Mouse (Mus musculus): ENCODE data around the gene Cdc42ep1. TPM values are rescaled to one million over a fixed set of nuclear protein-coding genes. Genes with fewer than 3 reads are reported as not detected.

Cdc42ep1 gene
- 21.0 and 21.6 TPM in 2 replicates for polyA plus RNA-seq (2012; rRNA removed)

DNA sequence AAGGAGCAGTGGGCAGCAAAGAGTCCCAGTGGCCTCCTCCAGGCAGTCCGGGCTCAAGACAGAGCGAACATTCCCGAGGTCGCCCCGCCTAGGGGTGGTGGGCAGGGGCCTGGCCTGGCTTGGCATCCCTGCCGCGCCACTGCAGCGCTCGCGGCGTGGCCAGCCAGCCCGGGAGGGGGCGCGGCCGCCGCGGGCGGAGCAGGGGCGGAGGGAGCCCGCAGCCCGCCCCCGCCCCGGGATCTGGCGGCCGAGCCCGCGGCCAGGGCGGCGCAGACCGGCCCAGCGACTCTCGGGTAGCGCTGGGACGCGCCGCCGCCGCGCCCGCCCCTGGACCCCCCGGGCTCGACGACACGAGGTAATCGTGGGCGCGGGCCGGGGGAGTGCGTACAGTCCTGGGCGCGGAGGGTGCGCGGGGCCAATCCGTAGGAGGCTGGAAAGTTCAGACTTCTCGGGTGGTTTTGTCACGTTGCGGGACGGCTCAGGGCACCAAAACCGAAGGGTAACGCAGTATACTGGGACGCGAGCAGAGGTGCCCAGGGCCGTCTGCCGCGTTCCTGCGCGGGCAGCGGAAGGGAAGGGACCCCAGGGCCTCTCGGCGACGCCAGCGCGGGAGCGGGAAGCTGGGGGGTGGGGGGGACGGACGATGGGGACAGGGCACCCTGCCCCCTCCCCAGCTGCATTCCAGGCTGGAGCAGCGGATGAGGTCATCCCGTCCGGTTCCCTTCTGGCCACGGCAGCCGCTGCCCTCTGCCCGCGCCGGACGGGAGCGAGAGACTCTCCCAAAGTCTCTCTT, at the start of gene Cdc42ep1:
Cdc42ep1 (plus strand) TSS at position 254 of the 793 bp plus-strand sequence.
- peak; percentile 58 for DNase-seq (ENCODE audit: low spot score)

DNA sequence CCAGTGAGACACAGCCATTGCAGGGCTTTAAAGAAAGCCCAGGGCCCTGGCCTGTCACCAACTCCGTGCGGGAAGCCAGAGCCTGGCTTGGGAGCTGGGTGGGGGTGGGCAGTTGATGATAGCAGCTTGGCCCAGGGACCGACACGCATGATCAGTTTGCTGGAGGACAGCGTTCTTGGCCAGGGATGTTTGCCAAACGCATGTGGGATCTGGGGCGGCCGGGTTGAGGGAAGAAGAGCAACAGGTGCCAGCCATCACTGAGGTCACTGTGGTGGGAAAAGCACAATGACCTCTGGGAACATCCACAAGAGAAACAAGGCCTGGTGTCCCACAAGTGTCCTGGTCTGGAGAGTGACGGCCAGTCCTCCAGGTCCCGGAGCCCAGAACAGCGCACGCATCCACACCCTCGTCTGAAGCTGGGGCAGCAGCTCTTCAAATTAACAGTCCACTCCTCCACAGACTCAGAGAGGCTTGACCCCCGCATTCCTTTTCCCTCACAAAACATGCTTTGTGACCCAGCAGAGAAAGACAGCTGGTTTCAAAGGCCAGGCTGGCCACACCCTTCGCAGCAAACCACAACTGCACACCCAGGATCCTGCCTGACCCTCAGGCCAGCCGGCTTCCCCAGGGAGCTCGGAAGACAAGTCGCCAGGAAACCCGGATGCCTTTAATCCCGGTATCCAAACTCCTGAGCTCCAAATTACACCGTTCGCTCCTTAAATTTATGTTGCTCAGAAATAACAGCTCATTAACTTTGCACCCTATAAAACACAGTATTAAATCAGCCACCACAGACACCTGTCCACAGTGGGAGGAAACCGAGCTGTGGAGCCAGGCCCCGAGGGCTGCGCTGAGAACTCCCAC, 46.0 kb upstream of the Cdc42ep1 start:
- DNase-seq (ENCODE audit: low spot score), result no peak

DNA sequence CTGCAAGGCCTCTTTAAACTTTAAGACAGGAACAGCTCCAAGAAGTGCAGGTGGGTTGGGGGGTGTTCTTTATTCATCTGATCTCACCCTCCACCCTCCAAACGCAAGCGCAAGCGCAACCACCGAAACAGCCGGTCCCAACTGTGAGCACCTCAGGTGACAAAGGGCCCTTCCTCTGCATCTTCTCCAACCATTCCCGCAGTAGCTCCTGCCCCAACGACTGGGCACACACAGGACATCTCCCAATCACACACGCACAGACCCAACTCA, 45.4 kb upstream of the Cdc42ep1 start:
- no peak for DNase-seq (ENCODE audit: low spot score)

DNA sequence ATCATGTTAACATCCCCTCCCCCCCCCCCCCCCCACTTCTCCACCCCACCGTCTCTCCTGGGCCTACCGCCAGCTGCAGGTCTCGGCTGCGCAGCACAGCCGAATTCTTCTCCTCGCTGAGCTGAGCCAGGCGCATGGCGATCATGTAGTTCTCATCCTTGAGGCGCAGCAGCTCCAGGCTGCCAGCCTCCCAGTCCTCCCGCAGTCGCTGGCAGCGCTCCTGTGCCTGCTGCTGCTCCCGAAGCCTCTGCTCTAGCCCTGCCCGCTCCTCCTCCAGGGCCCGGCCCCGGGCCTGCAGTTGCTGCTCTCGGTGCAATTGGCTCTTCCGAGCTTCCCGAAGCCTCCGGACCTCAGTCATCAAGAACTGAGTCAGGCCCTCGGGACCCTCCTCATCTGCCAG, 43.4 kb upstream of the Cdc42ep1 start:
- DNase-seq (ENCODE audit: low spot score), result no peak

DNA sequence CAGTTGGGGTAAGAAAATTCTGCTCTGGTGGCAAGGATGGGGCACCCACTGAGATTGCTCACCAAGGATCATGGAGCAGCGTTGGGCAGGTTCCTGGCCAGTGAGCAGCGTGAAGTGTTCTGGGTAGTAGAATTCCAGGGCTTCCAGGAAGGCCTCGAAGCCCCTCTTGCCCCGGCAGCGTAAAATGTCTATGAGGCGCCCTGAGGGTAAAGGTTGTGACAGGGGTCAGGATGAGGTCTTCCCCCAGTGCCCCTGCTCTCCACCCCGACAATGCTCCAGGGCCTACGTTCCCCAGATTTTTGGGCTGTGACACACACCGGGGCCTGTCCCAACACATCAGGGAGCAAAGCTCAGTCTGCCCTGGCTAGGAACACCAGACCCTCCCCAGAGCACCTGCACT, 40.9 kb upstream of the Cdc42ep1 start:
- DNase-seq (ENCODE audit: low spot score), result no peak

DNA sequence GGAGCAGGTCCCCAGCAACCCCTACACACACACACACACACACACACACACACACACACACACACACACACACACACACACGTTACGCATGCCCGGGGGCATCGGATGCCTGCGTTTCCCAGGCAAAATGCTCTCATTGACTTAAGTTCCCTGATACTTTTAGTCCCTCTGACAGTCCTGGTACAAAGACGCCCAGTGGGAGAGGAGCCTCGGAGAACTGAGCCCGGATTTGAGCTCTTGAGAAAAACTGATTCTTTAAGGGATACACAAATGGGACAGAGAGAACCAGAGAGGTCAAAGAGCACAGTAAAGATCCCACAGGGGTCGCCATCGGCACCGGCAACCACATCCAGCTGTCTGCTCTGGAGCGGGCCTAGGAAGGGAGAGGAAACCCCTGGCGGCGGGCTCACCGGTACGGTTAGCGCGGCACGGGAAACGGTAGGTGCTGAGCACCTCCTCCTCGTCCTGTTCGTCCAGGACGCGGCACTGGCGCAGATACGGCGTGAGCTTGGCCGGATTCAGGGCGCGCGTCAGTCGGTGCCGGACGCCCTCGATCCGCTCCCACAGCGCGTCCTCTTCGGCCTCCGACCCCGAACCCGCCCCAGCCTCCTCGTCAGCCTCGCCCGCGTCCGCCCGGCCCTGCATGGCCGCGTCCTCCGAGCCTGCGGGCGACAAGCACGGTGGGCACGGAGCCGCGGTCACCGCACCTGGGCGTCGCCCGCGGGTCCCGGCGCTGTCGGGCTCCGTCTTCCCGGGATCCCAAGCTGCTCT, 40.3 kb upstream of the Cdc42ep1 start:
- DNase-seq (ENCODE audit: low spot score), result no peak

DNA sequence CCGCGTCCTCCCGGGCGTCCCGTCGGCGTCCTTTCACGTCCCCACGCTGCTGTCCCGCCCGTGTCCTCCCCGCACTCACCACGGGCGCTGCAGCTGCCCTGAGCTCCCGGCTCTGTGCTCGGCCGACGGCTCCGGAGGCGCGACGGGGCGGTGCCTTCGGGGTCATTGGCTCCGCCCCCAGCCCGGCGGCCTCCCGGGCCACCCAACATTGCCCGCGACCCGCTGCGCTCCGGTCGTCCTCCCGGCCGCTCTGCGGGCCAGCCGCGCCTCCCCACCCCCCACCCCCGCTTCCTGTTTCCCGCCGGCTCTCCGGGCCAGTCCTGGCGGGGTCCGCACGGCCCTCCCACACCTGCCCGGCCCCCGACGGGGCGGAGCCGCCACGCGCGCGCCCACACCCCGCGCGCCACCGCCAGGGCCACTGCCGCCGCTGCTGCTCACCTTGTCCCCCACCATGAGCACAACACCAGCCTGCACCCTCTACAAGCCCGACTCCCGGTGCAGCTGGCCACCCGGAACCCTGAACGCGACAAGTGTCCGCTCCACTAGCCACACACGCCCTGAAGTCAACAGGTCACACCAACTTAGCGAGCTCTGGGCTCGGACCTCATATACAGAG, 39.5 kb upstream of the Cdc42ep1 start, which contains the start of gene Card10:
Card10 (minus strand) TSS at position 267 of the 616 bp plus-strand sequence.
- DNase-seq (ENCODE audit: low spot score), result peak; percentile 48

DNA sequence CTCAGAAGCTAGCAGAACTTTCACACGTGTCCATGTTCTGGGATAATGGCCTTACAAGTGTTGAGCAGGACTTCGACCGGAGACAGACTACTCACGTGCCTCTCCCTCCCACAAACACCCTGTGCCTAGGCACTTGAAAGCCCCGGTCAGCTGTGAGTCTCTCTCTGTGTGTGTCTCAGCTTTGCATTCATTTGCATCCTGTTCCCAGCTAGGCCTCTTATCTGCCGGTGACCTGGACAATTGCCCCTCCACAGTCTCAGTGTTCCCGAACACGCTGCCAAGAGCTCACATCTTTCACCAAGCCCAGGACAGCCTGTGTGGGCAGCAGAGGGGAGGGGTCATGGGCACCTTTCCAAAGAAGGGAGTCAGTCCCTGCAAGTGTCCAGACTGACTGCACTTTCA, 38.9 kb upstream of the Cdc42ep1 start:
- DNase-seq (ENCODE audit: low spot score), result no peak

DNA sequence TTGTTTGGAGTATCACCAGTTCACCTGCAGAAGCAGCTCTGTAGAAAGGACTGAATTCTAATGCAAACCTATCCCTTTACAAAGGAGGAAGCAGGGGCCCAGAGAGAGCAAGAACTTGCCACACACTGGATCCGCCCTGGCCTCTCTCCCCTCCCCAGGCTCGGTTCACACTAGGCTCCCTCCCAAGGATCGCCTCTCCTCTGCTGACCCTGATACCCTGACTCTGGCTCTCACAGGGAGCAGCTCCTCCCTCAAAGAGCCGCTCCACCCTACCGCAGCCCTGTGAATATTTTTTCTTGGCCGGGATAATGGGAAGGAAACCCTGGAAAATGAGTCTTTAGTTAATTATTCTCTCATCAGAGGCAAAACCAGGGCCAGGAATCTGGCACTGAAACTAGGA, 38.1 kb upstream of the Cdc42ep1 start:
- no peak for DNase-seq (ENCODE audit: low spot score)

DNA sequence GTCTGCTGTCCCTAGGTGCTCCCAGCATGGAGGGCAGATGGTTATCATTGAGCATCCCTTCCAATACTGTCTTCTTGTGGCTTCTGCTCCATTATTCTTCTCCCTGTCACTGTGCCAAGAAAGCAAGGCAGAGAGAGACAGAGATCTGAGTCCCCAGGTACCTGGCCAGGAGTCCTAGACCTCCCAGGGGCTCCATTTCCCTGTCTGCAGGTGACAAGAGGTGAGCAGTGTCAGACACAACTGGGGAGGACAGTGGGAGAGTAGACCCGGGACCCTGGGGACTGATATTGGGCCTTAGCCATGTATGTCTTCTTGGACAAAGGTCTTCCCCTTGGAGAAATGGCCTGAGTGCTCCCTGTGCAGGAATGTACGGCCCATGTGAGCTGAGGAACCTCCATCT, 37.1 kb upstream of the Cdc42ep1 start:
- DNase-seq (ENCODE audit: low spot score), result no peak

DNA sequence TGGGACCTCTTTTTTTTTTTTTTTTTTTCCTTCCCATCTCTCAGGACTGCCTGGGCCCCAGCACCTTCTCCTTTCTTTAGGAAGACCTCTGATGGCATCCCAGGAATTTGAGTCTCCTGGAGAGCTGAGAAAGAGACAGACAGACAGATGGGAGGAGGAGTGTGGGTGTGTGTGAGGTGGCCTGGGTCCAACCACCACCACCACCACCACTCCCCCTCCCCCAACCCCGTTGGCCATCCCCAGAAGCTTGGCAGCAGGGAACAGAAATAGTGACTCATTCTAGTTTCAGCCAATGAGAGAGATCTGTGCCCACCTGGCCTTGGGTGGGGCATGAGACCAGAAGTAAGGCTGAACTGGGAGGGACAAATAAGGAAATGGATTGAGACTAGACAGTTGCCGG, 35.8 kb upstream of the Cdc42ep1 start:
- DNase-seq (ENCODE audit: low spot score), result no peak

DNA sequence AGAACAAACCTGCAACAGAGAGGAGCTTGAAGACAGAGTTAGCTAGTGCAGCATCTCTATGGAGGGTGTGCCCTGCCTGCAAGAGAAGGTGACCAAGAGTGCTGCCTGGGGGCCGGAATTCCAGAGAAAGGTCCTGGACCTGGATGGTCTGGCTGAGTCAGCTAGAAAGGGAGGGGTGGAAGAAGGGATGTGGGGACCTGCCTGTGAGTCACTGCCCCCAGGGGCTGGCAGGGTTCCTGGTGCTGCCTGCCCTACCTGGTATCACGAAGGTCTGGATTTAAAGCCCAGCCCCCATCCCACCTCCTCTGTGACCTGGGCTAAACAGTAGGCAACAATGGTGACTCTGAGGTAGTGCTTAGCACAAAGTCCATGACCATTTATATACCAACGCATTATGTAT, 35.3 kb upstream of the Cdc42ep1 start:
- peak; percentile 19 for DNase-seq (ENCODE audit: low spot score)

DNA sequence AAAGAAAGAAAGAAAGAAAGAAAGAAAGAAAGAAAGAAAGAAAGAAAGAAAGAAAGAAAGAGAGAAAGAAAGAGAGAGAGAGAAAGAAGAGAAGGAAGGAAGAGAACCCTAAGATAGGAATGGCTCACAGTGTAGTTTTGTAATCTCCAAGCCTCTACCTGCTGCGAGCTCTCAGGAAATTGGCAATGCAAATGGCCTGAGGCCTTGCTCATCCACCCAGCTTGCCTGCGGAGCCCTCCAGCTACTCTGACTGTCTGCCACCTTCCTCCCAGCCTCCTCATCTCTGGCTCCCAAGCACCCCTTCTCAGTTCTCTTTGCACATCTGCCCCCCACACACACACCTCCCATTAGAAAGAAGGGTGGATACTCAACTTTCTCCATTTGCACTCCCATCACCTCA, 33.4 kb upstream of the Cdc42ep1 start:
- no peak for DNase-seq (ENCODE audit: low spot score)

DNA sequence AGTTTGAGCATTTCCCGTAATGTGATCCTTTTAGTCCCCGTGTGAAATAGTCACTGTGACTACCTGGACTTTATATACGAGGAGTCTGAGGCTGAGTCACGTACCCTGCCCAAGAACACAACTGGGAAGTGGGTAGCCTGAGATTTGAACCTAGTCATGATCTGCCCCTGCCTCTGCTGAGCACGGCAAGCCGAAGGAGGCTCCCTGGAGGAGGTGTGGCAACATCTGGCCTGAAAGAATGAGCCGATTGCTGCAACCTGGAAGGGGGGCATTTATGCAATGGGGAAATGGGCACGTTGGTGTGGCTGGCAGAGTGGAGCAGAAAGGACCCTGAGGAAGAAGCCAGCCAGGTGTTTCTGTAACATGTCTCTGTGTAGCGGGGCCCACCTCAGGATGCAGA, 32.7 kb upstream of the Cdc42ep1 start:
- DNase-seq (ENCODE audit: low spot score), result no peak

DNA sequence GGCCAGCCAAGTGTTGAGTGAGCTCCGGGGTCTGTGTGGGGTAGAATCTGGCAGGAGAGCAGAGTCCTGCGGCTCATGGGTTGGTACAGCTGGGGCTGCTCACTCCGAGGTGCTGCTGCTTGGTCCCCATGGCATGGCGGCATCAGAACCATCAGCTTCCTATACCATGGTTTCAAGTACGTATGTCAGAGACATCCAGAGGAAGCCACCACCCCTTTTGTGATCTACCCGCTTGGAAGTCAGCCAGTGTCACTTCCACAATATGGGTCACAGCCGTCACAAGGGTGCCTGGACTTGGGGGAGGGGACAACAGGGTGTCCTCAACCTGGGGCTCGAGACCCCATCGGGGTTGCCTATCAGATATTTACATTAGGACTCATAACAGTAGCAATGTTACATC, 32.3 kb upstream of the Cdc42ep1 start:
- DNase-seq (ENCODE audit: low spot score), result no peak

DNA sequence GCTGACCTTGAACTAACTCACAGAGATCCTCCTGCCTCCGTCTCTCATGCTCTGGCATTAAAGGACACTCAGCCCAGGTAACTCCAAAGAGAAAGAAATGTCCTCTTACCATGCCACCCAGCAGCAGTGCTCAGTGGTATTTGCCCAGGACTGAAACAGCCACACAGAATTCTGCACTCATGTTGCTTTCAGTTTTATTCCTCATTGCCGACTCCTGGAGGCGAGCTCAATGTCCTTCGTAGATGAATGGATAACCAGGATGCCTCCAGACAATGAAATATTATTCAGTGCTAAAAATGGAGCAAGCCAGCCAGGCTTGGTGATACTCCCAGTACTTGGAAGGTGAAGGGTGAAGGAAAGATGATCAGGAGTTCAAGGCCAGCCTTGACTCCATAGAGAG, 28.8 kb upstream of the Cdc42ep1 start:
- DNase-seq (ENCODE audit: low spot score), result no peak

DNA sequence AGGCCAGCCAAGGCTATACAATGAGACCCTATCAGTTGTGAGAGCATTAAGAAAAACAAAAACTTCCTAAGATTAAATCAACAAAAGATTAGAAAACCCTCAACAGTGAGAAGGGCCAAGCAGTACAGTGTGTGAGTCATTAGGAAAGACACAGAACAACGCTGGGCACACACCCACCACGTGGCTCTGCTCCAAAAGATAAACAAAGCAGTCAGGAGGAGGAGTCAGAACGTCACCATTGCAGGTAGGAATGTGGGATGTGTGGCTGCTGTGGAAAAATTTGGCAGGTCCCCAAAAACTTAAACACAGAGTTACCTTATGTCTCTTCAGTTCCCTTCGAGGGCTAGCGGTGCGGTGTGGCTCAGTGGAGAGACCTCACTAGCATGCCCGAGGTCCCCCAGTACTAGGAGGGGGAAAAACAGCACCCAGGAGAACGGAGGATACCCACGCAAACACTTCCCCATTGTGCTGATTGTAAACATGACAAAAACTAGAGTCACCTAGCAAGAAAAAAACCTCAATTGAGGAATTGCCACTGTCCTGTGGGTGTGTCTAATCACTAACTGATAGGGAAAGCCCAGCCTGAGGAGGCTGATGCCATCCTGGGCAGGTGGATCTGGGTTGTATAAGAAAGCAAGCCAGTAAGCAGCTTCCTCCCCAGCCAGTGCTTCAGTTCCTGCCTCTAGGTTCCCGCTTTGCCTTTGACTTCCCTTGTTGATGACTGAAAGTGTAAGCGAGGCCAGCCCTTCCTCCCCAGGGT, 26.9 kb upstream of the Cdc42ep1 start:
- DNase-seq (ENCODE audit: low spot score), result no peak

DNA sequence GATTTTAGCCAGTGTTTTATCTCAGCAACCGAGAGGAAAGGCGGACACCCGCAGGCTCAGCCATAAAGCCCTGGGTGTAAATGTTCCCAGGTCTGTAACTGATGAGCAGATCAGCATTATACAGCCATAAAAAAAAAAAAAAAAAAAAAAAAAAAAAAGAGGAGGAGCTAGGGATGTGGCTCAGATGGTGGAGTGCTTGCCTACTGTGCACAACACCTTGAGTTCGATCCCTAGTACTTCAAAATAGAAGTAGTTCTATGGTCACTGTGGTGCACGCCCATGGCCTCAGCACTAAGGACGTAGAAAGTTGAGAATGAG, 26.4 kb upstream of the Cdc42ep1 start:
- no peak for DNase-seq (ENCODE audit: low spot score)

DNA sequence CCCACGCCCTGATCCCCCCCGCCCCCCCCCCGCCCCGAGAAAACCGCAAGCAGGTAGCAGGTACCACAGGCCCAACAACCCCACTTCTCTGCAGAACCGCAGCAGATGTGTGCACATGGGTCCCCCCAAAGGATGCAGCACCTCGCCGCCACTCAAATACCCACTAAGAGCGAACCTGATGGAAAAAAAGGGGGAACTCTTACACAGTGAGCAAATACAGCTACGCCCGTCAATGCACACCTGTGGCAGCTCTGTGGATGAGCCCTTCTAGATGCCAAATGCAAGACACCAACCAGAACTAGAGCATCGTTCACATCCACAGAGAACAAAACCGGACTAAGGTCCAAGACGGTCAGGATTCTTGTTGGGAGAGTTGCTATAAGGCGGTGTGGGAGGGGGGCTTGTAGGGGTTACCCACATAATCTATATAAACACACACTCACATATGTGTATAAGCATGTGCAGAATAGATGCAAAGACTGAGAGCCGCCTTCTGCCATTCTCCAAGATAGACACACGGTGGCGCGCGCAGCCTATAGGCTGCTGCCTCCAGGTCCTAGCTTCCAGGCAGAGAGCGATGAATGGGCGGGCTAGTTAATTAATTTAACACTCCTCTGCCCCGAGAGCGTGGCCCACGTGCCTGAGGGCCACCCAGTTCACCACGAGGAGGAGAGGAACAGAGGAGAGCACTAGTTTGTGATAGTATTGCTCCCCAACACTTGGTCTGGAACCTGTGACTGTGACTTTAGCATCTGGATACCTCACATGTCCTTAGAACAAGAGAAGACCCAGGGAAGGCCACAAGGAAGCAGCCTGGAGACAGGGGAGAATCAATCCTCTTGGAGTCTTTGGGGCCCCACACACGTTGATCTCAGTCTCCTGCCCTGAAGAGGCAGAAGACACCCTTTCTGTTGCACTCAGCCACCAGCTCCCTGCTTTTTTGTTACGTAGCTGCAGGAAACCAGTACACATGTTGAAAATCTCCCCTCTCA, 15.9 kb upstream of the Cdc42ep1 start:
- DNase-seq (ENCODE audit: low spot score), result no peak

DNA sequence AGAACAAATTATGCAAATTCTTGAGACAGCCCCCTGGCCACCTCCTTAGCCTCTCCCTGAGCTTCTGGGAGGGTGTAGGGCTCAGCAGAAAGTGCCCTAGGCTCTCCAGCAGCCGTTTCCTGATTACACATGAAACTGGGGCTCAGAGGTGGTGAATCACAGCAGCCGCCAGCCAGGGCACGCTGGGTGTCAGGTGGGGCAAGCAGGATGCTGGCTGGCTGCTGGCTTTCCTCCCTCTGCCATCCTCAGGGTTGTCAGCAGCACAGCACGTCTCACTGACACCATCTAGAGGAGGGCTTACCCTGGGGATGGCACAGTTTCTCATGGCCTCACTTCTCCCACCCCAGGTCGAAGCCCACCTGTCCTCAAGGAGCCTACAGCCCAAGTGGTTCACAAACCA, 14.1 kb upstream of the Cdc42ep1 start:
- no peak for DNase-seq (ENCODE audit: low spot score)
